Mouse (Mus musculus): ENCODE measurements at regions not wholly inside any gene's neighbourhood (a gene's known extent, or its start where the extent isn't known, plus 50 kb on each side); places are given as distances from the start of the nearest gene placed in this dataset.

DNA sequence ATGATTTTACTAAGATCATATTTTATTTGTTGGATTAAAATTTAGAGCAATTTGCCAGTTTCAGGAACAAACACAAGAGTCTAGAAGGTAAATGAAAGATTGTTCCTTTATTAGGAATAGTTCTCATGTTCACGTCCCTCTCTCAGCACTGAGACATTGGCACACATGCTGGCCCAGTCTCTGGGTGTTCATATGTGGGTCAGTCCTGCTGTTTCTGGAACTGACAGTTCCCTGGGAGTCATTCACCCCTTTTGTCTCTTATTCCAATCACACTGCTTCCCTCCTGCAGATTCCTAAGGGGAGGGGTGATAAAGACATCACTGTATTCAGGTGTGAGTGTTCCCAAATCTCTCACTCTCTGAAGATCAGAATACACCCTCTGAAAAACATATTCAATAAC lies 311.1 kb downstream of the Serpinb8 start:
- 86% methylated on average over 1 of the region's 1 CpGs for WGBS
- DNase-seq (ENCODE audit: low read depth, low spot score): no peak

DNA sequence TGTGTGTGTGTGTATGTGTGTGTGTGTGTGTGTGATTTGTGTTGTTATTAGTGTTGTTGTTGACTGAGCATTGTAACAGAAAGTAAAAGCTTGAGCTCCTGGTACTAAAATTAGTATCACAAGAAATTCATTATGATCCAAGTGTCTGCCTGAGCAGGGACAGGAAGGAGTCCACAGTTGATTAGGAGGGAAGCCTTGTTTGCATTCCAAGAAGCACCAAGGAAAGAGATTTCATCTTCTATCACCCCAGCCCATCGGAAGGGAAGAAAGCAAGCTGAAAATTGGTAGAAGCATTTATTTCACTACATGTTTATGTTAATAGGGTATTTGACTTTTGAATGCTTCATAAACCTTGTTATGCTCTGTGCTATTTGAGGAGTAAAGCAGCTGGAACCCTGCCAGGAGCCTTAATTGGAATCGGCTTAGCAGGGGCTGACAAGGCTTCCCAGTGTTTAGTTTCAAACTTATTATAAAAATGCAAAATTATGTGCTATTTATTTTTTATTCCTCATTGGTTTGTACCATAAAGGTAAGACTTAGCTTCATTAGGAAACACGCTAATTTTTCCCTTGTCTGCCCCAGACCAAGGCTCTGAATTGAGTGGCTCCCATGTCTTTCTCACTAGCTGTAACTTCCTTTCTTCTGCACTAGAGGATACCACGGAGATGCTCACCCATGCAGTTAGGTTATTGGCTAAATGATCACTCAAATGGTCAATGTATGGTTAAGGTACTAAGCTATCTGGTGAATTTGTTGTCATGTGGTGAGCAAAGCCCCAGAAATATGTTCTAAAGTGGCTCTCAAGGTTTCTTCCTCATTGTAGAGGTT lies 318.6 kb downstream of the Serpinb8 start:
- DNase-seq (ENCODE audit: low read depth, low spot score): no peak
- 73% methylated on average over 4 of the region's 4 CpGs for WGBS

DNA sequence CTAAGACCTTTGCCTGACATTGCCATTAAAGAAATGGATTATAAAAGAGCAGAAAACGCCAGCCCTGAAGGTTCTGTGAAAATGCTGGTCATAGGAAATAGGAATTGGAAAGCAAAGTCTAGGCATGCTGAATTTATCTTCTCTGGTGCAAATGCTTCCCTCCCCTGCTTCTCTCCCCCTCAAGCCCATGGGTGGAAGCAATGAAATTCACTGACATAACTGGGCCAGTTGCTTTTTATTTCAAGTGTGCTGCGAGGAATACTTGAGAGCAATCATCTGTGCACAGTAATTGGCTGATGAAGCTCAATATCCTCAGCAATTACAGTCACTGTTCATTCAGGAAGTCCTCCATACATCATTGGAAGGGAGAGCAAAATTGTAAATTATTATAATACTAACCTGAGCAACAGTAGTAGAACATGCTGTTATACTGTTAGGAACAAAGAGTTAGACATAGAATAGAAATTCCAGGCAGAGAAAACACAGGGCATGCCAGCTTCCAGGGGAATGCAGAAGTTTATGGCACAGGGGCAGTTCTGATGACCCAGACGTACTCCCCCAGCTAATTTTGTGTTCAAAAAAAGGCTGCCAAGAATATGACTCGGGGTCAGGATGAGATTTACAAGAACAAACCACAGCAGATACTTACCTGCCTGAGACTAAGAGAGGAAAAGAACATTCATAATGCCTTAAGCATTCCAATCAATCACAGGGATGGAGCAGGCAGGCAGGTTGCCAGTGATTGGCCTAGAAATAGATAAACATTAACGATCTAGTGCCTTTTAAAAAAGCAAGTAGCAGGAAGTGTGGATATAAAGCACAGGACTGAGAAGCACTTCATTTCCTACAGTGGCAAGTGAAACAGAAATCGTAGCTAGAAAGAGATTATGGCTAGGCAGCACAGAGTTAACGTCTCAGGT lies 325.1 kb downstream of the Serpinb8 start:
- DNase-seq (ENCODE audit: low read depth, low spot score): no peak
- 17% methylated on average over 7 of the region's 7 CpGs for WGBS

DNA sequence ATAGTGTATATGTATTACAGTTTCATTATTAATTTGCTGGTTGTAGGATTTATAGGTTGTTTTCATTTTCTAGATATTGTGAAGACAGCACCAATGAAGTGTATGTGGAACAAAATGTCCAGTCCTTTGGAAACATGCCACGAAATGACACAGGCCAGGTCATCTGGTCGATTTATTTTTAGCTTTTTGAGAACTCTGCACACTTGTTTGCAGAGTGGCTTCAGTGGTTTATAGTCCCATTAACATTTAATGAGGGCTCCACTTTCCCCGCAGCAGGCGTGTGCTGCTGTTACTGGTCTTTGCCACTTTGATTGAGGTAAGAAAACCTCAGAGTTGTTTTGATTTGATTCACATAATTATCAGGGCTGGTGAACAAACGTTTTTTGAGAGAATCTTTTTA lies 327.2 kb downstream of the Serpinb8 start:
- 14% methylated on average over 5 of the region's 5 CpGs for WGBS
- peak; percentile 11 for DNase-seq (ENCODE audit: low read depth, low spot score)

DNA sequence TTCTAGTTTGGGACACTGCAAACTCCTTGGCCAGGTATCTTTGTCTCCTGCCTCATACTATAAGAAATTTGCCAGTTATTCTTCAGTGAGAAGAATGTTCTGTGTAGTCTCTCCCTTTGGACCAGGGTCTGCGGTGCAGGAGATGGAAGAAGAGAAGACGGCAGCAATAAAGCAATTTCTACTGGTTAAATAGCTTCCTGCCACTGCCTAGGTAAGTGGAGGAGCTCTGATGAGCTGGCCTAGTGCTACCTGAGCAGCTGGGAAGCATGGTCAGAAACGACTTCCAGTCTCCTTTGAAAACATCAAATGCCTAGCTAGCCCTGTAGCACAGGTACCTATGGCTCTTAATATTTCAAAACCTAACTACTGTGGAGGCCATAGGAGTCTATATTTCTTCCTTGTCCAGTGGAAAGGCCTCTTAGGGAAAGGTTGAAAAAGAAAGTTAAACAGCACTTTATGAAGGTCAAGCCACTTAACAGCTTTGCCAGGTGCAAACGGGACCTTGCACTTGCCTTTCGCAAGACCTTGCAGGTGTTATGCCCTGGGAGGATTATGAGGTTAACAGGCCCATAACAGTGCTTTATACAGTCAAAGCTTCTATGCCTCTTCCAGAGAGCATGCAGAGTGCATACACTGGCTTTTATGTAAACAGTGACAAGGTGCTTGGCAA lies 351.9 kb downstream of the Serpinb8 start:
- whole genome bisulfite sequencing: 23% methylated on average over 5 of the region's 5 CpGs
- peak; percentile 43 for DNase-seq (ENCODE audit: low read depth, low spot score)

DNA sequence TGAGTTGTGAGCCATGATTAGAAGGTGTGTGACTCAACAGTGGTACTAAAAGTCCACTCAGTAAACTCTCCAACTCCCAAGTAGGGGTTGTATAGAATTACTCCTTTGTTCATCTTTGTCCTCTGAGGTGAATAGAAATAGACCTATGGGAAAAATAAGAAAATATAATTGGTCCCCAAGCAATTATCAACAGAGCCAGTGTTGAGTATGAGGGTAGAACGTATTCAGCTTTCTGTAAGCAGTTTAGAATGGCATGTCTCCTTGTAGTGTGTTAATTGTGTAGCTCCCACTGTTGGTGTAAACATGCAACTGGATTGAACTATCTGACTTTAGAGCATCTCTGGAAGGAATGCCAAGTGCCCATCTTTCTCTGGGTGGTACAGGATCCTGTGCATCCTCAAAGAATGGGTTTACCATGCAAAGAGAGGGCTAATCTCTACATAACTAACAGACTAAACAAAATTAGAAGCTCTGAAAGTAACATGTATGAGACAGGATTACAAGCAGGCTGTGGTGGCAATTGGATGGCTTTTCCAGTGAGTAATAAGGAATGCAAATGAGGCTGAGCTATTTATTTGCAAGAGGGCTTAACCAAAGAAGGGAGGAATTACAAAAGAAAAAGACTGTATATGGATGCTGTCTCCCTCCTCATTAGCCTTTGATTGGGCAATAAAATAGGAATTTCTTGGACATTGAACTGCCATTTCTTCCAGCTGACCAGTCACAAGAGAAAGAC lies 356.6 kb downstream of the Serpinb8 start:
- 71% methylated on average over 1 of the region's 1 CpGs for WGBS
- DNase-seq (ENCODE audit: low read depth, low spot score): no peak

DNA sequence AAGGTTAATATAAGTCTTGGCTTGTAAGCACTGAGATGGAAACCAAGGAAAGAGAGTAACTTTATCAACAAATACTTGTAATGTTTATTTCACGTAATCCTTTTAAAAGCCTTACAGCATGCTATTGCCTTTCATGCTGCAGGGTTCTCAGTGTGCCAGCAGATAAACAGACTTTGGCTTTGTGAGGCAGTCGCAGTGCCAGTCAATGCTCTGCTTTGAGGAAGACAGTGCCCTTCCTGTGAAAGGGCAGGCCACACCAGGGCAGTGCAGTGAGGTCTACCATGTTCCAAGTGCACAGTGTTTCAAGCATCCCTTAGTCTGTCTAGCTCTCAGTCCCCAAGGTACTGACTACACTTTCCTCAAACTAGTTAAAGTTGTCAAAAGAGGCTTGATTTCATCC lies 360.6 kb downstream of the Serpinb8 start:
- no peak for DNase-seq (ENCODE audit: low read depth, low spot score)
- 49% methylated on average over 2 of the region's 2 CpGs for WGBS

DNA sequence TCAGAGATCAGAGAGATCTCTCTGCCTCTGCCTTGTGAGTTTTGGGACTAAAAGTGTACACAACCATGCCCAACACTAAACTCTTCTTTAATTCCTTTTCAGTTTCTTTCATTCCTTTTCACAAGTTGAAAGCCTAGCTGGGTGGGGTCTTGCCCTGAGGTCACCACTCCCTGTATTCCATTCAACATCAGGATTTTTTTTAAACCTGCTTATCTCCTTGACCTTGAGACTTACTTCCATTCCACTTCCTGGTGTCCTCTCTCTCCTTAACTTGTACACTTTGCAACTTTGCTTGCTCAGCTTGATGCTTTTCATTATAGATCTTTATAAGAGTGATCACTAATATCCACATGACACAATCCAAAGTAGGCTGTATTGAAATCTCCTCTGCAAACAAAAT lies 371.2 kb downstream of the Serpinb8 start:
- DNase-seq (ENCODE audit: low read depth, low spot score): no peak

DNA sequence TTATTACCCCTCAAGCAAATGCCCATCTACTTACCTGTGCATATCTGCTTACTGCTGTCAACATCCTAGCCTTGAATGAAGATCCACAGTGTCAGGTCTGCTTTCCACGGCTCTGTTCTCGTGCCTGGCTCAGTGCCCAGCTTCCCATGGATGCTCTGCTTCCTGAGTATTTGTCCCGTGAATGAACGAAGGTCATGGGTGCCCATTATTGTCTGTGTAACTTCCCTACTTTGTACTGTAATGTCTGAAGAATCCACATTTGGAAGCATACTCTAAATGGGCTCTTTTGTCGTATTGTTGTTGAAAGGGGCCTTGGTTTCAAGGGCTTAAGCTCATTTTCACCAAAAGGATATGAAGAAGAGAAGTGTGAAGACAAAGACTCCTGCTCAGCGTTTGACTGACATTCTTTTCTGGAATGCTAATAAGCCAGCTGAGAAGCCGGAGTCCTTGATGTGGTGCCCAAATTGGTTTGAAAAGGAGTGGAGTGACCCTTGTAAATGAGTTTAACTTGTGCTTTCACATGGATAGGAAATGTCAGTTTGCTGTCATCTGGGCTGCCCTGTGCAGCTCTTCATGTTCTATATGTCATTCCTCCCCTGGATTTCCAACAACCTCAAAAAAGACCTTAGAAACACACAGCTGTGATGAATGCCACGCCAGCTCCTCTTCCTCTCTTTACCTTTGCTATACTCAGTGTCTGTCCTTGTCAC lies 386.0 kb downstream of the Serpinb8 start:
- DNase-seq (ENCODE audit: low read depth, low spot score): no peak
- WGBS: 61% methylated on average over 8 of the region's 8 CpGs

DNA sequence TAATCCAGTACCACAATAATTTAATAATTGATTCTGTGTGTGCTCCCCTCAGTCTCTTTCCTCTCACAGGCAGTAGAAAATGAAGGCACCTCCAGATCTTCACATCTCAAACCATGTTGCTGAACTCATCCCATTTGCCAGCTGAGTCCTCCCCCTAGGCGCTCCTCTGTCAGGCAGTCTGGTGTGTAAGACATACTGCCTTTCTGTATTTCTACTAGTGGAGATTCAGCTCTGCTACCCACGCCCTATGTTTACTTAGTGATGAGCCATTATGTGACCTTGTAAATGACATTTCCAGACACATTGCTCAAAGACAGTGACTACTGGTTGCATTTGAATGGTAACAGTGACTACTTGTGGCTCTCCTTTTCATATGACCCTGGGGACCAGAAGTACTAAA lies 387.9 kb downstream of the Serpinb8 start:
- 57% methylated on average over 2 of the region's 2 CpGs for WGBS
- no peak for DNase-seq (ENCODE audit: low read depth, low spot score)

DNA sequence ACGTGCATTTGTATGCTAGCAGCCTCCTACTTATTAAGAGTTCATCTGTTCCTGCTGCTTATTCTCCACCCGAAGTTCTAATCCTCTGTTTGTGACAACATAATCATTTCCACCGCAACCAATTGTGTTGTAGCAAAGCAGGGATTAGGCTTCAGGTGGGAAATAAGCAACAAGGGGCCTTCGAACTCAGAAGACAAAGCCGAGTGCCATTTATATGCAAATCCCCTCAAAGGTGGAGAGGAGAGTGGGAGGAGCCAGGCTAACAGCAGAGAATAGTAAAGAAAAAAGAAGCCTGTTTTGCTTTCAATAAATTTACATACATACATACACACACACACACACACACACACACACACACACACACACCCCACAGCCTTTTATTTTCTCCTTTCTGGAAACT lies 388.6 kb downstream of the Serpinb8 start:
- DNase-seq (ENCODE audit: low read depth, low spot score): no peak
- WGBS: 53% methylated on average over 5 of the region's 5 CpGs

DNA sequence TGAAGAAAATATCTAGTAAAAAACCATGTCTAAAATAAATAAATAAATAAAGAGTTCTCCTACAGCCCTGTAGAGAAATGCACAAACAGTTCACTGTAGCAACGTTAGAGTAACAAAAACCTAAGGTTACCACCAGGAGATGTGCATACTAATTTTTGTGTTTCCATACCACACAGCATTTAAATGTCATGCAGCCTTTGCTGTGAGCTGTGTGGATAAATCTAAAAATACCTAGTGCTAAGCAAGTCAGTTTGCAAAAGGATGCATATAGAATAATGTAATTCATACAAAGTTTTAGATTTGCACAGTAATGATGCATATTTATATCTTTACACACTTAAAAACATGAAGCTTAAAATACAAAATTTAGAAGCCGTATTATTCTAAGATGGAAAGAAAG lies 395.8 kb downstream of the Serpinb8 start:
- WGBS: 82% methylated on average over 2 of the region's 2 CpGs
- DNase-seq (ENCODE audit: low read depth, low spot score): no peak

DNA sequence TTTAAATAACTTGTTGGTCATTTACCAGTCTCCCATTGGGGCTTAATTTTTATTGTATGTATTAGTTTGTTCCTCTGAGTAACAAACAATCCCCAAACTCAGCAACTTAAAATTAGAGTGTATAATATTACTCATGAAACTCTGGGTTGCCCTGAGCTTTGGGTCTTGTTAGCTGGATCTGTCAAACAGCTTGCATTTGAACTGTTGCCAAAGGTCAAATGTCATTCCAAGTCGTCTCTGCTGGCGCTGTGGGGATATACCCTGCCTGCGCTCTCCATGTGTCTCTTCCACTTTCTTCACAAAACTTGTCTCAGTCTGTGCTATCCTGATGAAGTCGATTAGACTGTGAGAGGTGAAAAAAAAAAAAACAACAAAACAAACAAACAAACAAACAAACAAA lies 398.3 kb downstream of the Serpinb8 start:
- WGBS: 62% methylated on average over 4 of the region's 4 CpGs
- DNase-seq (ENCODE audit: low read depth, low spot score): no peak

DNA sequence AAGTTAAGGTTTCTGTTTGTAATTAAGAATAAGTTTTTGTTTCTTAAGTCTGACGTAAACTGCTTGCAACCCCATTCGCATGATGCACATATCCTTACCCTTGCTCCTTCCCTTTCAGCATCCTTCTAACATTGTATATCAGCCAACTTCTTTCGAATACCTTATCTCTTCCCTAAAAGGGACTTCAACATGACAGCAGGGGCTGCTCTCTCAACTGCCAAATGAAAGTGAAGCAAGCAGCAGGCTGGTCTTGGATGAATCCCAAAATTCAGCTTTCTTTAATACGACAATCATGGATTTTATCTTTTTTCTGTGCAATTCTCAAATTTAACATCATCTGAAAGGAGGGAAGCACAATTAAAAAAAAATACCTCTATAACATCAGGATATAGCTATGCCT lies 403.2 kb downstream of the Serpinb8 start:
- DNase-seq (ENCODE audit: low read depth, low spot score): no peak
- 86% methylated on average over 4 of the region's 4 CpGs for WGBS

DNA sequence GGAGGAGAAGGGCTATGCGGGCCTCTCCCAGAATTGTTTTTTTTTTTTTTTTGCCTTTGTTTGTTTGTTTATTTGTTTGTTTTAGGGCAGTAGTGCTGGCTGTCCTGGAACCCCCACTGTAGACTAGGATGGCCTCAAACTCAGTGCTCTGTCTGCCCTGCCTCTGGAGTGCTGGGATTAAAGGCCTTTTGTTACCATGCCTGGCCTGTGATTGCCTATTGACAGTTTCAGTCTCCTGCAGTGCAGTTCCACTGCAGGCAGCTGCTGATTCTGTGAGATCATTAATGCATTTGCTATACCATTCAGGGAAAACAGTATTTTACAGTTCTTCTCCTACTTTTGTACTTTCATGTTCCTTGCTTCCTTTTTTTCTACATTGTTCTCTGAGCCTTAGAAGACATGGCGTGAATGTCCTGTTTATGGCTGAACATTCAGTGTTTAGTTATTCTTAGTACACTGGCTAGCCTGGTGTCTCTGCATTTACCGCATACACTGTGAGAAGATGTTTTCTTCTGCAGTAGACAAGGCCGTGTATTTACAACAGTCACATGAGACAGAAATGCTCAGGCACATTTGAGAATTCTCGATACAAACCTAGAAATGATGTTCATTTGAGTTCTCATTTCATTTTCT lies 434.0 kb downstream of the Serpinb8 start:
- no peak for DNase-seq (ENCODE audit: low read depth, low spot score)
- 84% methylated on average over 5 of the region's 5 CpGs for WGBS

DNA sequence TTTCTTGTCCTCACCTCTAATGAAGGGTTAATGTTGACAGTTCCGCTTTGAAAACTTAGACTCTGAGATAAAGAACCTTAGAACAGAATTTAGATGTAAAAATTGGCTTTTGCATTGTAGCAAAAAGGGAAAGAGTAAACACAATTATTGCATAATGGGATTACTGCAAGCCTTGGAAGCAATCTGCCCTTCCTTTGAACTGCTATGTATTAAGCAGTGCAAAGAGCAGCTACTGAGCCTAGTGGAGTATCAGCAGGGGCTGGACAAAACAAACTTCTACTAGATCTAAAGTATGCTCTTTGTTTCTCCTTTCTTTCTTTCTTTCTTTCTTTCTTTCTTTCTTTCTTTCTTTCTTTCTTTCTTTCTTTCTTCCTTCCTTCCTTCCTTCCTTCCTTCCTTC lies 434.9 kb downstream of the Serpinb8 start:
- no peak for DNase-seq (ENCODE audit: low read depth, low spot score)
- WGBS: 54% methylated on average over 1 of the region's 1 CpGs

DNA sequence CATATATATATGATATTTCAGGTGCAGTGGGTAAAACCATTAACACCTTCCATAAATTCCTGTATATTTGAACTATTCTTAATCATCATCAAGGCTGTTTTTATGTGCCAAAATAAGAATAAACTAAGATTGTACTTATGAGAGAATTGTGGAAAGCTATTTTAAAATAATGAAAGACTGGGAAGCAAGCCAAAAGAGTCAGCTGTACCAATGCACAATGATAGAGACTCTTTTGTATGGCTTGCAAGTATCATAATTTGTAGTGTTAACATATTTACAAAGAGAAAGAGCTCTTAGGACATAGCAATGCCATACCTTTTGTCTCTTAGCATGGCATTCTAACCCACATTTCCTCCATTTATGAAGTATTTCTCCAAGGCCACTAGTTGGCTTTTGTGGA lies 436.7 kb downstream of the Serpinb8 start:
- DNase-seq (ENCODE audit: low read depth, low spot score): no peak

DNA sequence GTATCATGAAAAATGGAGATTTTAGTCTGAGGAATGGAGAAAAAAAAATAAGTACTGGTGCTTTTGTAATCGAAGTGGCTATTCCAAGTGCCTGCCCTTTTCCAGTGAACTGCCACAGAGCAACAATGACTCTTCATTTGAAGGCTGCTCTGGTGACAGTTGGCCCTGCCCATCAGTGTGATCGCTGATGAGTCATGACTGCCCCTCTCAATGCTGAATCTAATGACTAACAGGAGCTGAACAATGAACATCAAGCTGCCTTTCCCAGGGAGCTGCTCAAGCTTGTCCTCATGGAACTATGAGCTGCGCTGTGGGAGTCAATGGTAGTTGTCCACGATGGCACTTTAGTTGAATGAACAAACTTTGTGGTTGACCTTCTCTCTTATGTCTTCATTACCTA lies 456.4 kb downstream of the Serpinb8 start:
- WGBS: 86% methylated on average over 4 of the region's 4 CpGs
- no peak for DNase-seq (ENCODE audit: low read depth, low spot score)

Measured in large intestine, adult 2 months (tissue).